Mouse (Mus musculus) heart, embryonic 14.5 days (tissue): ENCODE data around the gene Pde3a. TPM values are rescaled to one million over a fixed set of nuclear protein-coding genes. Genes with fewer than 3 reads are reported as not detected.
"Not testable (repeated sequence)": the region's sequence is repeated elsewhere in the genome, so short reads cannot be mapped to it uniquely, and the experiment has no call there.

Source experiments
- ATAC-seq: fragments of 200-750 bp; cut with Nextera tagmentation; 2 replicates; pipeline ENCODE4 v1.8.0; 2017; ENCODE audit warnings: low read depth, moderate TSS enrichment; ENCODE audit not compliant: insufficient number of reproducible peaks, insufficient read depth, low FRiP score
- H3K27ac ChIP-seq, 2 experiments: fragments of 200-500 bp in 1 of 2; fragments of 300-500 bp in 1 of 2; sonication (generic) in 1 of 2; replicated peaks in 1 of 2; 2 replicates each; pipeline ENCODE4 v1.5.1; 2012 to 2014; ENCODE audit warnings: low read depth in 2 of 2, low read length in 2 of 2, control low read depth in 1 of 2, mild to moderate bottlenecking in 1 of 2, mixed read lengths in 1 of 2; ENCODE audit not compliant: control insufficient read depth in 1 of 2, insufficient read depth in 1 of 2
- H3K27me3 ChIP-seq: fragments of 300-500 bp; sonication (generic); 2 replicates; pipeline ENCODE4 v1.6.1; 2014; ENCODE audit warnings: mild to moderate bottlenecking, low read length, control low read depth; ENCODE audit not compliant: control insufficient read depth, insufficient read depth
- H3K36me3 ChIP-seq: fragments of 300-500 bp; sonication (generic); 2 replicates; pipeline ENCODE4 v1.6.1; 2014; ENCODE audit warnings: mild to moderate bottlenecking, control low read depth, low read length, mixed read lengths; ENCODE audit not compliant: control insufficient read depth, insufficient read depth
- H3K4me1 ChIP-seq, 2 experiments: fragments of 200-500 bp in 1 of 2; fragments of 300-500 bp in 1 of 2; sonication (generic) in 1 of 2; 2 replicates each; pipeline ENCODE4 v1.6.1; 2012 to 2014; ENCODE audit warnings: low read length in 2 of 2, control low read depth in 1 of 2, mixed read lengths in 1 of 2; ENCODE audit not compliant: control insufficient read depth in 2 of 2, insufficient read depth in 2 of 2
- H3K4me2 ChIP-seq: fragments of 300-500 bp; sonication (generic); 2 replicates; pipeline ENCODE4 v1.6.1; 2014; ENCODE audit warnings: mild to moderate bottlenecking, low read length
- H3K4me3 ChIP-seq, 2 experiments: fragments of 200-500 bp in 1 of 2; fragments of 300-500 bp in 1 of 2; sonication (generic) in 1 of 2; 2 replicates each; pipeline ENCODE4 v1.5.1; 2012 to 2014; ENCODE audit warnings: low read length in 2 of 2, mild to moderate bottlenecking in 2 of 2, control low read depth in 1 of 2, low read depth in 1 of 2, moderate library complexity in 1 of 2; ENCODE audit not compliant: control insufficient read depth in 1 of 2, insufficient read depth in 1 of 2
- H3K9ac ChIP-seq: fragments of 300-500 bp; sonication (generic); 2 replicates; pipeline ENCODE4 v1.6.1; 2014; ENCODE audit warnings: mild to moderate bottlenecking, low read length
- H3K9me3 ChIP-seq: fragments of 300-500 bp; sonication (generic); 2 replicates; pipeline ENCODE4 v1.6.1; 2016; ENCODE audit warnings: low read length, control low read depth; ENCODE audit not compliant: control insufficient read depth
- WGBS: fragments of 180-500 bp; shearing (Covaris S2); extraction: QIAGEN DNeasy Blood & Tissue Kit; methylation state at CpG from one replicate; pipeline ENCODE4 v1.1.7; 2014; 5-methylcytosine and 5-hydroxymethylcytosine counted together
- polyA plus RNA-seq: library from polyadenylated mRNA; unstranded; fragments of >200 nt; fragmentation: Nextera tagmentation; extraction: Ambion mirVana; gene quantifications from 2 replicates; pipeline ENCODE4 v1.2.1, GENCODE M21; 2014

The Pde3a gene
- polyA plus RNA-seq, 1 experiment from 2014 or later: 14.7 TPM

DNA sequence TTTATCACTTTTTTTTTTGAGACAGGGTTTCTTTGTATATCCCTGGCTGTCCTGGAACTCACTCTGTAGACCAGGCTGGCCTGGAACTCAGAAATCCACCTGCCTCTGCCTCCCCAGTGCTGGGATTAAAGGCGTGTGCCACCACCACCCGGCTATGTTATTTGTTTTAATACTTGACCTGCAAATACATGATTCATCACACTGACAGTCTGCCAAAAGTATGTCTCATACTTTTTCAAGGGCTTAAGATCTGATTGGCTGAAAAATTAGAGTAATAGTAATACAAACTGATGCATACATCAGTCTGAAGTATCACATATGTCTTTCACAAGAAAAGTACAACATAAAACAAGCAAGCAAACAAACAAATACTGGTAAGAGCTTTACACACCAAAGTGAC lies 78.1 kb downstream of the Pde3a start:
- H3K9ac ChIP-seq, H3K27me3 ChIP-seq, H3K9me3 ChIP-seq, H3K36me3 ChIP-seq, H3K4me2 ChIP-seq, H3K4me3 ChIP-seq, H3K27ac ChIP-seq, ATAC-seq: not testable (repeated sequence)
- H3K4me1 ChIP-seq: peaks cover 6 to 18% of the 10 kb centered on the region in 2 experiments
- 77% methylated on average over 2 of the region's 2 CpGs for WGBS

DNA sequence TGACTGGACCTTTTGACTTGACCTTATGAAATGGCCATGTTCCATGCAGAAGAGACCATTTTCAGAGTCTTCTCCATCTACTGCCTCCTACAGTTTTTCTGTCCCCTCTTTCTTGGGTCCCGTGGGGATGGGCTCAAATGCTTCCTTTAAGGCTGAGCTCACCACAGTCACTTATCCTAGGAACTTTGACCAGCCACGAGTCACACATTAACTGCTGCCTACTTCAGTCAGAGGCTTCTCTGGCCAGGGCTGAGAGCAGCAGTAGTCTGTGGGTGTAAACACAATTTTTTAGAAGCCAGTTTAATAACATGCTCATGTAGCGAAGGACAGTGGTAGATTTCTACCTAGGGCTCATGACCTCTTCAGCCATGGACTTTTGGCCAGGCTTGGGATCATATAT lies 79.0 kb downstream of the Pde3a start:
- peak overlapping the region in 1 of 2 experiments; percentile 15; a peak in 1 of 4 replicates for H3K27ac ChIP-seq
- no peaks in the 10 kb centered on the region for H3K27me3 ChIP-seq
- H3K9ac ChIP-seq: no peak overlapping the region
- ATAC-seq: no peak
- H3K4me3 ChIP-seq: no peak overlapping the region
- 80% methylated on average over 3 of the region's 3 CpGs for WGBS
- H3K36me3 ChIP-seq: no peaks in the 10 kb centered on the region
- H3K4me1 ChIP-seq: peaks cover 5 to 24% of the 10 kb centered on the region in 2 experiments
- no peak overlapping the region for H3K4me2 ChIP-seq
- H3K9me3 ChIP-seq: no peaks in the 10 kb centered on the region

DNA sequence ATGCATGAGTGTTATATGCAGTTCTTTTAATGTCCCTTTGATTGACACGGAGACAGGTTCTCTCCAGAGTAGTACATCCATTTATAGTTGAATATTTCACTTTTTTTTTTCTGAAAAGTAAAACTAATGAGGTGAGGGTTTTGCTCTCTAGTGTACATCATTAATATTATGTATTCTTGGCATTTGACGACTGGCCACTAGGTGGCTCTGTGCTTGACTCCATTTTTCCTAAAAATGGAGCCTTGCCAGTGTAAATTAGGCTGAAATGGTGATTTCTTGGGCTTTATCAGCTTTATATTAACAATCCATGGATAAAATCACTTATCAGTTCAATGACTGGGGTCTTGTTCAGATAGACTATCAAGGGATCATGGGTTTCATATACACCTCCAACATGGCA lies 82.4 kb downstream of the Pde3a start:
- 47% methylated on average over 2 of the region's 2 CpGs for WGBS
- Histone ChIP-seq H3K27me3 (no peaks in the 10 kb centered on the region), H3K4me1 (peaks cover 16 to 35% of the 10 kb centered on the region in 2 experiments), H3K36me3 (no peaks in the 10 kb centered on the region), H3K4me2 (no peak overlapping the region), H3K4me3 (no peak overlapping the region), H3K27ac (no peak overlapping the region), H3K9ac (no peak overlapping the region), H3K9me3 (no peaks in the 10 kb centered on the region)
- no peak for ATAC-seq

DNA sequence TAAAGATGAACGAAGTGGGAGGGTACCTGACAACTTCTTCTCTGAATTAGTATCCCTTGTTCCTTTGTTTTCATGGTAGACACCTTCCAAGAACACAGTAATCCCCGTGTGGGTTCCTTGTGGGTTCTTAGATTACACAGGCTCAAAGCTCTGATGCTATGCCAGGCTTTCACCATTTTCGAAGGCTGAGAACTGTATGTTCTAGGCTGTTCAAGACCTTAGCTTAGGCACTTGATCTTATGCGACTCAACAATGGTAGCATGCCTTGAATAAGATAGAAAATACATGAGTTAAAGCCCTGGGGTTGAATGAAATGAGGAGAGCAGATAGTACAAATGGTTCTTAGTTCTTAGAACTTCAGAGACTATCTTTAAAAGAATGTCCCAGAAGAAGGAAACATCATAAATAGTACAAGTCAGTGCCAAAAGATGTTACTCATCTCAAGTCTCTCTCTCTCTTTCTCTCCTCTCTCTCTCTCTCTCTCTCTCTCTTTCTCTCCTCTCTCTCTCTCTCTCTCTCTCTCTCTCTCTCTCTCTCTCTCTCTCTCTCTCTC lies 83.6 kb downstream of the Pde3a start:
- 86% methylated on average over 4 of the region's 4 CpGs for WGBS
- Histone ChIP-seq H3K27ac (peak overlapping the region; percentile 45 to 72), H3K9me3 (no peaks in the 10 kb centered on the region), H3K9ac (no peak overlapping the region), H3K4me1 (peaks cover 21 to 47% of the 10 kb centered on the region in 2 experiments), H3K4me3 (no peak overlapping the region), H3K27me3 (no peaks in the 10 kb centered on the region), H3K4me2 (no peak overlapping the region), H3K36me3 (no peaks in the 10 kb centered on the region)
- no peak for ATAC-seq

DNA sequence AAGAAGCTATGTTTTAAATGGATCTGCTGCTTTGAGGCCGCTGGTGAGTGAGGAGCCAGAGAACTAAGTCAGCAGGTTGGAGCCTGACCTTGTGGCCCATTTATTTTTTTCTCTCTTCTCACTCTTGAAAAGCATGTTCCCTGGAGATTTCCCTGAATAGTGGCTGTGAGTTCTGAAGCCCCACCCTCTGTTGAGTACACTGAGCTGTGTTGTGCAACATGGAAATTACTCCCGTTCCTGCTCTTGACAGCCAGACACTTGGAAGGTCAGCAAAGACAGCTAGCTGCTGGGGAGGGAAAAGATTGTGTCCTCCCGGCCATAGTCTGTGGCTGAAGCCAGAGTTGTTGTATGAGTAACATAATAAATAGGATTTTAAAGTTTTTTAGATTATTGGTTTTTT lies 84.2 kb downstream of the Pde3a start:
- H3K36me3 ChIP-seq: no peaks in the 10 kb centered on the region
- no peaks in the 10 kb centered on the region for H3K9me3 ChIP-seq
- WGBS: 9% methylated on average over 3 of the region's 3 CpGs
- H3K4me3 ChIP-seq: no peak overlapping the region
- no peak overlapping the region for H3K4me2 ChIP-seq
- H3K9ac ChIP-seq: no peak overlapping the region
- peak overlapping the region; percentile 45 to 72 for H3K27ac ChIP-seq
- ATAC-seq: peak; percentile 84
- peaks cover 26 to 47% of the 10 kb centered on the region in 2 experiments for H3K4me1 ChIP-seq
- no peaks in the 10 kb centered on the region for H3K27me3 ChIP-seq

DNA sequence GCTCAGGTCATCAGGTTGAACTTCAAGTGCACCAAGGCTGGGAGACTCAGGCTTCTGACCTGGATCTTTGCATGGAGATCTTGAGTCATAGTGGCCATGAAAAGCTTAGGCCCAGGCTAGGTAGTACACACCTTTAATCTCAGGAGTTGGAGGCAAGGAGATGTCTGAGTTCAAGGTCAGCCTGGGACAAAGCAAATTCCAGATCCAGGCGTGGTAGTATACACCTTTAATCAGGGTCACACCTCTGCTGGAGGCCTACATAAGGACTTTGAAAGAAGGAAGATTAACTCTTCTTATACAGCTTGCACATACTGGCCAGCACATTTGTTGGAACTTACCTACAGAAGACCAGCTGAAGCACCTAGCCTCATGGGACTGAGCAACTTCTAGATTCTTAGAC lies 86.8 kb downstream of the Pde3a start:
- peaks cover 21 to 38% of the 10 kb centered on the region in 2 experiments for H3K4me1 ChIP-seq
- H3K27me3 ChIP-seq: no peaks in the 10 kb centered on the region
- ATAC-seq: 0 out of 2 replicates have a peak, but pooled peaks have one; percentile 5
- no peaks in the 10 kb centered on the region for H3K36me3 ChIP-seq
- H3K4me3 ChIP-seq: no peak overlapping the region
- H3K27ac ChIP-seq: peak overlapping the region; percentile 60 to 70; a peak in 3 of 4 replicates
- H3K9ac ChIP-seq: no peak overlapping the region
- H3K4me2 ChIP-seq: no peak overlapping the region
- WGBS: 52% methylated on average over 1 of the region's 1 CpGs
- H3K9me3 ChIP-seq: no peaks in the 10 kb centered on the region

DNA sequence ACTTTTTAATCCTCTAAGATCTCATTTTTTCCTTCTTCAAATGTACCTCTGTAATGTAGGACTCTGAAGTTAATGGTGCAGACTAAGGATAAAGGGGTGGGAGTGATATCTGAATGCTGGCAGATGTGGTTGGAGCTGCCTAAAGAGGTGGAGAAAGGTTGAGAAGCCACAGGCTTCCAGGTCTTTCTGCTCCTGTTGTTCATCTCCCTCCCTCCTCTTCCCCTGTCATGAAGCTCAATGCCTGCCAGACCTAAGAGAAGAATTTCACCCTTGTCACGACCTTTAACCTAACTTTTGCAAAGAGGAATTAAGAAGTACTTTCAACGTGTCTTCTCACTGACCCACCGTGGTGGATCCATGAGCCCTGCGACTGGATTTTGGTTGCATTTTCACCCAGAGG lies 87.4 kb downstream of the Pde3a start:
- Histone ChIP-seq H3K36me3 (no peaks in the 10 kb centered on the region), H3K27ac (peak overlapping the region; percentile 70 to 81), H3K4me1 (peaks cover 21 to 40% of the 10 kb centered on the region in 2 experiments), H3K4me3 (no peak overlapping the region), H3K9me3 (no peaks in the 10 kb centered on the region), H3K9ac (no peak overlapping the region), H3K27me3 (no peaks in the 10 kb centered on the region), H3K4me2 (no peak overlapping the region)
- peak; percentile 69; the same call in 1 of the 2 replicates for ATAC-seq
- WGBS: 15% methylated on average over 4 of the region's 4 CpGs

DNA sequence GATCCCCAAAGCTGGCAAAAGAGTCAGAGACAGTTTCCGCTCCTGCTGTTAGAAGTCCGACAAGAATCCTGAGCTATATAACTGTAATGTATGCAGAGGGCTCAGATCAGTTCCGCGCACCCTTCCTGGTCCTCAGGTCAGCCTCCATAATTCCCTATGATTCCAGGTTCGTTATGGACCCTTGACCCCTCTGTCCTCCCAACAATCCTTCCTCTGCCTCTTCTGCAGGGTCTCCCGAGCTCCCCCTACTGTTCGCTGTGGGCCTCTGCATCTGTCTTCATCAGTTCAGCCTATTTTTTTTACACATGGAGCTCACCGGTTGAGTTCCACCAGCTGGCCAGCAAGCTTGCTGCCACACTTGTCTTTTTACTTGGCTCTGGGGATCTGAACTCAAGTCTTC lies 88.6 kb downstream of the Pde3a start:
- Histone ChIP-seq H3K9ac (no peak overlapping the region), H3K4me3 (no peak overlapping the region), H3K27ac (no peak overlapping the region), H3K36me3 (no peaks in the 10 kb centered on the region), H3K4me2 (no peak overlapping the region), H3K9me3 (no peaks in the 10 kb centered on the region), H3K27me3 (no peaks in the 10 kb centered on the region), H3K4me1 (peaks cover 21 to 40% of the 10 kb centered on the region in 2 experiments)
- ATAC-seq: no peak
- 58% methylated on average over 8 of the region's 8 CpGs for WGBS
